Mouse (Mus musculus) heart, postnatal 4 days (tissue): ENCODE measurements around the gene Gstm4. TPM values are rescaled to one million over a fixed set of nuclear protein-coding genes. Genes with fewer than 3 reads are reported as not detected.

Experiments used
- DNase-seq: peaks from one replicate; pipeline ENCODE4 v3.0.0; 2021
- total RNA-seq, 2 experiments: library from RNA; stranded (reverse); gene quantifications; 2 replicates each; pipeline ENCODE4 v1.2.3; 2021

The Gstm4 gene
- total RNA-seq = 10 to 100 TPM; 11.8 to 12.7 TPM

- DNase-seq = peak; percentile 88
Observed at GRCm38 (mm10) chr3:108044394-108045140, at the start of gene Gstm4. Gene Gstm4, minus strand, starts transcription at chr3:108044894.

- no peak for DNase-seq
Observed at GRCm38 (mm10) chr3:108094146-108094545, 49.5 kb upstream of the Gstm4 start.

GRCm38 (mm10) chr3:108093306-108093705 is 48.6 kb upstream of the Gstm4 start:
- DNase-seq = no peak

GRCm38 (mm10) chr3:108092536-108093115 is 47.9 kb upstream of the Gstm4 start, which contains the start of gene Gnat2:
Gene Gnat2, plus strand, starts transcription at chr3:108092789.
- DNase-seq = no peak

GRCm38 (mm10) chr3:108092030-108092429 is 47.3 kb upstream of the Gstm4 start:
- DNase-seq = no peak

- DNase-seq = no peak
Observed at GRCm38 (mm10) chr3:108090561-108090960, 45.9 kb upstream of the Gstm4 start.

- no peak for DNase-seq
Observed at GRCm38 (mm10) chr3:108089916-108090315, 45.2 kb upstream of the Gstm4 start.

GRCm38 (mm10) chr3:108088842-108089380 is 44.2 kb upstream of the Gstm4 start:
- DNase-seq = no peak

GRCm38 (mm10) chr3:108087329-108087728 is 42.6 kb upstream of the Gstm4 start:
- DNase-seq = no peak

GRCm38 (mm10) chr3:108086470-108086979 is 41.8 kb upstream of the Gstm4 start, which contains the start of gene Ampd2:
Gene Ampd2, minus strand, starts transcription at chr3:108086651.
- peak; percentile 91 for DNase-seq

- peak; percentile 84 for DNase-seq
Observed at GRCm38 (mm10) chr3:108085721-108086469, 41.2 kb upstream of the Gstm4 start.

- DNase-seq = peak; percentile 95
Observed at GRCm38 (mm10) chr3:108085281-108085720, 40.6 kb upstream of the Gstm4 start.

GRCm38 (mm10) chr3:108084767-108085270 is 40.1 kb upstream of the Gstm4 start:
- DNase-seq = no peak

- DNase-seq = no peak
Observed at GRCm38 (mm10) chr3:108083904-108084407, 39.3 kb upstream of the Gstm4 start.

GRCm38 (mm10) chr3:108083161-108083560 is 38.5 kb upstream of the Gstm4 start:
- DNase-seq = no peak

GRCm38 (mm10) chr3:108082251-108082875 is 37.7 kb upstream of the Gstm4 start:
- no peak for DNase-seq

- no peak for DNase-seq
Observed at GRCm38 (mm10) chr3:108081681-108082080, 37.0 kb upstream of the Gstm4 start.

GRCm38 (mm10) chr3:108076836-108077235 is 32.1 kb upstream of the Gstm4 start:
- DNase-seq = no peak

- no peak for DNase-seq
Observed at GRCm38 (mm10) chr3:108072983-108073569, 28.4 kb upstream of the Gstm4 start.

- DNase-seq = peak; percentile 84
Observed at GRCm38 (mm10) chr3:108070295-108071293, 25.9 kb upstream of the Gstm4 start.
